Mouse (Mus musculus) liver, embryonic 14.5 days (tissue): ENCODE data around the gene Rarres2.

ENCODE experiments used
- CTCF ChIP-seq: IDR thresholded peaks from 2 replicates; pipeline ENCODE4 v1.5.1; 2016; ENCODE audit warnings: antibody characterized with exemption, low read depth, control low read depth
- EP300 ChIP-seq: IDR thresholded peaks from 2 replicates; pipeline ENCODE4 v1.6.1; 2016; ENCODE audit warnings: antibody characterized with exemption, low read depth

- TF ChIP-seq CTCF (no peak), EP300 (no peak)
Measured at GRCm38 (mm10) chr6:48614756-48615155, 42.2 kb upstream of the Rarres2 start.
